Mouse (Mus musculus): ENCODE results near the gene Mars.

DNA sequence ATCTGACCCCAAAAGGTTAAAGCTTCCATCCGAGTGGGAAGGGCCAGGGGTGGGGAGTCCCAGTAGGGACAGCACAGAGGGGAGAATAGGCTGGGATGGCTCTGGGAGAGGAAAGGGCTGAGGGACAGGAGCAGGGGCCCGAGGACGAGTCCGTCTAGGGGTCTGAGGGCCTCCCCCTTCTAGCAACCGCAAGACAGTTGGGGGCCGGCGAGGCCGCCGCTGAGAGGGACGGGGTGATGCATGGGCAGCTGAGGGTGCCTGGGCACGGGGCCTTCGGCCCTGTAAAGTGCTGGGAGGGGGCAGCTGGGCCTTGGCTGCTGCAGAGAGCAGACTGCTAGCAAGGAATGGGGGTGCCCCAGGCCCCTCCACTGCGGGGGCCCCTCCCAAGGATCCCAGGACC, 25.9 kb downstream of the Mars start:
- no peak for TF ChIP-seq POLR2A (IDR thresholded peaks at IDR 0.05; ENCODE audit: extremely low read depth, insufficient read depth, low read length)
- TF ChIP-seq CTCF (IDR thresholded peaks at IDR 0.05; ENCODE audit: low read depth, low read length), result no peak
